Mouse (Mus musculus) midbrain, embryonic 14.5 days (tissue): ENCODE data around the gene Fgf22. TPM values are rescaled to one million over a fixed set of nuclear protein-coding genes. Genes with fewer than 3 reads are reported as not detected.
A peak's percentile ranks its signal among the peaks of the same experiment; 100 is the strongest.

ENCODE experiments used
- ATAC-seq: fragments of 200-750 bp; cut with Nextera tagmentation; 2 replicates; pipeline ENCODE4 v1.8.0; 2017; ENCODE audit warnings: moderate number of reproducible peaks, moderate library complexity; ENCODE audit not compliant: low FRiP score, low TSS enrichment
- DNase-seq: peaks from one replicate; pipeline ENCODE4 v3.0.0-alpha.2; 2015
- H3K27ac ChIP-seq: fragments of 300-500 bp; sonication (generic); replicated peaks from 2 replicates; pipeline ENCODE4 v1.5.1; 2014; ENCODE audit warnings: mild to moderate bottlenecking, low read depth, low read length, moderate library complexity
- H3K27me3 ChIP-seq: fragments of 300-500 bp; sonication (generic); 2 replicates; pipeline ENCODE4 v1.6.1; 2014; ENCODE audit warnings: low read length, control low read depth, mixed read lengths; ENCODE audit not compliant: control insufficient read depth, insufficient read depth
- H3K36me3 ChIP-seq: fragments of 300-500 bp; sonication (generic); 2 replicates; pipeline ENCODE4 v1.6.1; 2014; ENCODE audit warnings: low read length, control low read depth; ENCODE audit not compliant: control insufficient read depth, insufficient read depth
- H3K4me1 ChIP-seq: fragments of 300-500 bp; sonication (generic); 2 replicates; pipeline ENCODE4 v1.6.1; 2014; ENCODE audit warnings: mild to moderate bottlenecking, antibody characterized with exemption, low read length, control low read depth; ENCODE audit not compliant: control insufficient read depth, insufficient read depth
- H3K4me2 ChIP-seq: fragments of 300-500 bp; sonication (generic); 2 replicates; pipeline ENCODE4 v1.6.1; 2014; ENCODE audit warnings: mild to moderate bottlenecking, low read length, moderate library complexity
- H3K4me3 ChIP-seq: fragments of 300-500 bp; sonication (generic); replicated peaks from 2 replicates; pipeline ENCODE4 v1.5.1; 2014; ENCODE audit warnings: low read depth, low read length
- H3K9ac ChIP-seq: fragments of 300-500 bp; sonication (generic); replicated peaks from 2 replicates; pipeline ENCODE4 v1.6.1; 2014; ENCODE audit warnings: mild to moderate bottlenecking, low read length, moderate library complexity
- H3K9me3 ChIP-seq: fragments of 300-500 bp; sonication (generic); 2 replicates; pipeline ENCODE4 v1.6.1; 2016; ENCODE audit warnings: low read length, control low read depth, mixed read lengths; ENCODE audit not compliant: control insufficient read depth
- WGBS: fragments of 180-500 bp; shearing (Covaris S2); extraction: QIAGEN DNeasy Blood & Tissue Kit; methylation state at CpG from one replicate; pipeline ENCODE4 v1.1.7; 2014; 5-methylcytosine and 5-hydroxymethylcytosine counted together
- polyA plus RNA-seq: library from polyadenylated mRNA; unstranded; fragments of >200 nt; fragmentation: Nextera tagmentation; extraction: Ambion mirVana; gene quantifications from 2 replicates; pipeline ENCODE4 v1.2.1, GENCODE M21; 2014

Fgf22 gene
- polyA plus RNA-seq, 1 experiment from 2014 or later = 0.87 TPM

DNA sequence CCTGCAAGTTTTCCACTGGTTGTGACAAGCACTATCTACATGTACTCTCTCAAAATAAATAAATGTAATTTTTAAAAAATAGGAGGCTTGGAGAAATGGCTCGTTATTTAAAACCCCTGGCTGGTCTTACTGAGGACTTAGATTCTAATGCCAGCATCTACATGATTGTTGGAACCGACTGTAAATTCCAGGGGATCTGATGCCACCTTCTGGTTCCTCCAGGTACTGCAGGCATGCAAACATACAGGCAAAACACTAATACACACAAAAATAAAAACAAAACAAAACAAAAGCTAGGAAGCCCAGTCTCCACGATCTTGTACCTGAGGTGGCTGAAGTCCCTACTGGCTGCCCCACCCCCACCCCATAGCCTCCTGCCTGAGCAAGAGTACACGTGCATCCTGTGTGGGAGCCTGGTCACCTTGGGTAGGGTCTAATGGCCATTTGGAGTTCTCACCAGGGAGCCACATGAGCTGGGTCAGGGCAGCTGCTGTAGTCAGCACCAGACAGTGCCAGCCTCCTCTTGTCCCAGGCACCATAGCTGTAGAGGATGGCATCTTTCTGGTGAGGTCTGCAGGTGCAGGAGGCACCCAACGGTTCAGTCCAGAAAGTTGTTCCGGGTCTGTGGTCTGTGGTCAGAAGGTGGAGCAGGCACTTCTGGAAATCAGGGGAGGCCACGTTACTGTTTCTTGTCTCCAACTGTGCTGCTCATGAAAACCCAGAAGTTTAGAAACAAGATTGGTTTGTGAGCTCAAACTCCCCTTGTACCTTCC lies 33.7 kb downstream of the Fgf22 start:
- ATAC-seq (no peak), DNase-seq (peak; percentile 87)
- H3K36me3 ChIP-seq = no peaks in the 10 kb centered on the region
- no peaks in the 10 kb centered on the region for H3K27me3 ChIP-seq
- H3K9me3 ChIP-seq = no peaks in the 10 kb centered on the region
- H3K27ac ChIP-seq = no peak overlapping the region
- H3K4me2 ChIP-seq = no peak overlapping the region
- H3K9ac ChIP-seq = no peak overlapping the region
- H3K4me1 ChIP-seq = no peaks in the 10 kb centered on the region
- WGBS = 38% methylated on average over 7 of the region's 7 CpGs
- no peak overlapping the region for H3K4me3 ChIP-seq

GRCm38 (mm10) chr10:79789581-79789980 lies 34.7 kb downstream of the Fgf22 start:
- Histone ChIP-seq H3K27ac (no peak overlapping the region), H3K9ac (no peak overlapping the region; the same call in 1 of the 2 replicates), H3K4me3 (no peak overlapping the region), H3K4me2 (no peak overlapping the region), H3K27me3 (no peaks in the 10 kb centered on the region), H3K36me3 (no peaks in the 10 kb centered on the region), H3K9me3 (no peaks in the 10 kb centered on the region), H3K4me1 (no peaks in the 10 kb centered on the region; the same call in 1 of the 2 replicates)
- DNase-seq (no peak), ATAC-seq (no peak)
- WGBS = 47% methylated on average over 2 of the region's 2 CpGs

- no peak for ATAC-seq
- Histone ChIP-seq H3K4me2 (no peak within 1 kb of the TSS), H3K4me3 (no peak within 1 kb of the TSS), H3K27me3 (no peaks in the 10 kb centered on the region), H3K36me3 (no peaks in the 10 kb centered on the region), H3K27ac (no peak within 1 kb of the TSS), H3K4me1 (peaks cover 7% of the 10 kb centered on the region), H3K9me3 (no peaks in the 10 kb centered on the region), H3K9ac (no peak within 1 kb of the TSS; the same call in 1 of the 2 replicates)
- 84% methylated on average over 4 of the region's 4 CpGs for WGBS
- DNase-seq = no peak
Measured at GRCm38 (mm10) chr10:79790861-79791260, 36.0 kb downstream of the Fgf22 start, which contains the start of gene Prss57. Prss57 (minus strand) TSS chr10:79790961.

GRCm38 (mm10) chr10:79792339-79793040 lies 37.6 kb downstream of the Fgf22 start:
- no peak overlapping the region for H3K4me3 ChIP-seq
- no peak overlapping the region for H3K9ac ChIP-seq
- H3K9me3 ChIP-seq = no peaks in the 10 kb centered on the region
- ATAC-seq (no peak), DNase-seq (no peak)
- 85% methylated on average over 5 of the region's 5 CpGs for WGBS
- H3K36me3 ChIP-seq = no peaks in the 10 kb centered on the region
- peaks cover 22% of the 10 kb centered on the region for H3K4me1 ChIP-seq
- no peaks in the 10 kb centered on the region for H3K27me3 ChIP-seq
- 0 out of 2 replicates have a peak overlapping the region, but pooled peaks have one; percentile 91 for H3K4me2 ChIP-seq
- no peak overlapping the region for H3K27ac ChIP-seq

DNA sequence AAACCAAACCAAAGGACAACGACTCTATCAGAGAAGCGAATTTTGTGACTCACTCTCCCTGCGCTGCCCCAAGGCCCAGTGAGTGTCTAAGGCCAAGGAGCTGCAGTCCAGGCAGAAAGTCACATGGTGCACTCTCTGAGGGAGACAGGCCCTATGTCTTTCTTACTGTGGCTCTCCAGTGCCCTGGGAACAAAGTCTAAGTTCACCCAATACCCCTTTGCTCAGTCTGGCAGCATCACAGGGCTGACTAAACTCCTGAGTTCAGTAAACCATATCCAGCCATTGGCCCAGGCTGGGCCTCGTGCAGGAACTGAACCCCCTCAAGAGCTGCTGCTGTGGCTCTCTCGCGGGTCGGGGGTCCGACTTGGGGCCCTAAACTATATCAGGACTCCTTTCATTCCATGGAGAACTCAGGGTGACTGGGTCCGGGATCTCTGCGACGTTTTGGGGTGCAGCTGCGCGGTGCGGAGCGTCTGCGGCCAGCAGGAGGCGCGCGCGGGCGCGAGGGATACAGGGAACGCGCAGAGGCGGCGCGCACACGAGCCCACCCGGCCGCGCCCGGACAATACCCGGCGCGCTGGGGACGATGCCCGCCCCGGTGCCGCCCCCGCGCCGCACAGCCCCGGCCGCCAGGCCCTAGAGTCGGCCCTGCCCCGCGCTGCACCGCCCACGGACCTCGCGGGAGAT lies 38.3 kb downstream of the Fgf22 start, which contains the start of gene Palm:
TSS of gene Palm (plus strand) at position 522 of the 687 bp plus-strand sequence.
- peak within 1 kb of the TSS; percentile 95 for H3K27ac ChIP-seq
- no peaks in the 10 kb centered on the region for H3K27me3 ChIP-seq
- peak within 1 kb of the TSS; percentile 98 for H3K4me3 ChIP-seq
- DNase-seq (peak; percentile 94), ATAC-seq (peak; percentile 74)
- H3K4me1 ChIP-seq = peaks cover 22% of the 10 kb centered on the region
- peak within 1 kb of the TSS; percentile 91 for H3K4me2 ChIP-seq
- WGBS = 6% methylated on average over 49 of the region's 51 CpGs
- peak within 1 kb of the TSS; percentile 96 for H3K9ac ChIP-seq
- no peaks in the 10 kb centered on the region for H3K9me3 ChIP-seq
- H3K36me3 ChIP-seq = no peaks in the 10 kb centered on the region

- no peaks in the 10 kb centered on the region for H3K27me3 ChIP-seq
- DNase-seq (peak; percentile 68), ATAC-seq (peak; percentile 38)
- peaks cover 22% of the 10 kb centered on the region for H3K4me1 ChIP-seq
- H3K9me3 ChIP-seq = no peaks in the 10 kb centered on the region
- H3K4me3 ChIP-seq = peak overlapping the region; percentile 98
- H3K36me3 ChIP-seq = no peaks in the 10 kb centered on the region
- 2% methylated on average over 37 of the region's 38 CpGs for WGBS
- H3K9ac ChIP-seq = peak overlapping the region; percentile 96
- H3K4me2 ChIP-seq = peak overlapping the region; percentile 91
- peak overlapping the region; percentile 95 for H3K27ac ChIP-seq
Measured at GRCm38 (mm10) chr10:79793738-79794490, 39.0 kb downstream of the Fgf22 start.

DNA sequence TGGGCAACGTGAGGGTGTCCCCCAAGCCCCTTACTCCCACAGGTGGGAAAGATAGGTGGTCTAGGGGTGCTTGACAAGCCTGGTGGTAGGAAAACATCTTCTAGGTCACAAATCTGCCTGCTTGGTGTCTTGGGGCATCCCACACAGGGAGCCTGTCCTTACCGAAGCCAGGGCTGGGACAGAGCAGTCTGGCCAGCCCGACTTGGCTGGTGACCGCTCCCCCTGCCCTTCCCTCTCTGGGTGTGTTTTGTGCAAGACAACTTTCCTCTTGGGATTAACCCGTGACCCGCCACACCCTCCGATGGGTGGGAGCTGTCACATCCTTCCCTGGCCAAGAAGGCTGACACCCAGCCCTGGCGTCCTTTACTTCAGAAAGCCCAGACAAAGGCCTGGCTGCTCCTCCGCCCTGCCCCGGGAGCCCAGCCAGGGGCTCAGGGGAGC lies 39.6 kb downstream of the Fgf22 start:
- Histone ChIP-seq H3K4me3 (peak overlapping the region; percentile 98), H3K4me2 (peak overlapping the region; percentile 91), H3K9me3 (no peaks in the 10 kb centered on the region), H3K27ac (peak overlapping the region; percentile 95), H3K9ac (peak overlapping the region; percentile 96), H3K36me3 (no peaks in the 10 kb centered on the region), H3K4me1 (peaks cover 22% of the 10 kb centered on the region), H3K27me3 (no peaks in the 10 kb centered on the region)
- DNase-seq = peak; percentile 49
- under 1% methylated on average over 10 of the region's 10 CpGs for WGBS
- ATAC-seq = peak; percentile 31; the same call in 1 of the 2 replicates

DNA sequence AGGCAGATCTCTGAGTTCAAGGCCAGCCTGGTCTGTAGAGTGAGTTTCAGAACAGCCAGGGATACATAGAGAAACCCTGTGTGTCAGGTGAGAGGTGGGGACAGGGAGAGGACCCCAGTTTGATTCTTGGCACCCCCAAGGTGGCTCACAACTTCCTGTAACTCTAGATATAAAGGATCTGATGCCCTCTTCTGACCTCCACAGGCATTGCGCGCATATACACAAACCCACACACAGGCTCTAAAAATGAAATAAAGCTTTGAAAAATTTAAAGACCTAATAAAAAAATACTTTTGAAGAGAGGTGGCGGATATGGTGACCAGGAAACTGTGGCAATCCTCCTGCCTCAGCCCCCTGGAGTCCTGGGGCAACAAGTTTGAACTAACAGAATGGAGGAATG lies 41.0 kb downstream of the Fgf22 start:
- H3K4me2 ChIP-seq = peak overlapping the region; percentile 15; the same call in 1 of the 2 replicates
- H3K27me3 ChIP-seq = no peaks in the 10 kb centered on the region
- ATAC-seq = no peak
- peaks cover 22% of the 10 kb centered on the region for H3K4me1 ChIP-seq
- DNase-seq = no peak
- no peak overlapping the region for H3K4me3 ChIP-seq
- H3K9me3 ChIP-seq = no peaks in the 10 kb centered on the region
- no peak overlapping the region for H3K27ac ChIP-seq
- WGBS = 97% methylated on average over 3 of the region's 3 CpGs
- no peak overlapping the region for H3K9ac ChIP-seq
- H3K36me3 ChIP-seq = no peaks in the 10 kb centered on the region; the same call in 1 of the 2 replicates
